Mouse (Mus musculus): ENCODE data around the gene Cbx5. TPM values are rescaled to one million over a fixed set of nuclear protein-coding genes. Genes with fewer than 3 reads are reported as not detected.

Cbx5 gene
- polyA plus RNA-seq (2012; rRNA removed), result 34.2 and 37.0 TPM in 2 replicates

- TF ChIP-seq CTCF (IDR thresholded peaks at IDR 0.05; ENCODE audit: borderline replicate concordance, control insufficient read depth, extremely low read depth, insufficient read depth, low read length, poor library complexity), result no peak
- peak; percentile 57; the same call in 1 of the 2 replicates for TF ChIP-seq POLR2A (IDR thresholded peaks at IDR 0.05; ENCODE audit: control insufficient read depth, extremely low read depth, insufficient read depth, low read length, poor library complexity)
- under 1% methylated on average over 39 of the region's 39 CpGs for WGBS
- peak within 1 kb of the TSS; percentile 84 for H3K4me3 ChIP-seq (ENCODE audit: control insufficient read depth, insufficient read depth, low read length)
- peak within 1 kb of the TSS; percentile 93 for H3K27ac ChIP-seq (ENCODE audit: control insufficient read depth, insufficient read depth, low read length)
- peaks cover 28% of the 10 kb centered on the region for H3K36me3 ChIP-seq (ENCODE audit: control insufficient read depth, insufficient read depth, low read length)
- H3K27me3 ChIP-seq (ENCODE audit: control insufficient read depth, insufficient read depth, low read length), result no peaks in the 10 kb centered on the region
- H3K4me1 ChIP-seq (replicated peaks; ENCODE audit: control insufficient read depth, insufficient read depth, low read length), result peaks cover 8% of the 10 kb centered on the region
- peak; percentile 95 for DNase-seq
Measured at GRCm38 (mm10) chr15:103239685-103240159, at the start of gene Cbx5. TSS of gene Cbx5 (minus strand) at chr15:103239816.

DNA sequence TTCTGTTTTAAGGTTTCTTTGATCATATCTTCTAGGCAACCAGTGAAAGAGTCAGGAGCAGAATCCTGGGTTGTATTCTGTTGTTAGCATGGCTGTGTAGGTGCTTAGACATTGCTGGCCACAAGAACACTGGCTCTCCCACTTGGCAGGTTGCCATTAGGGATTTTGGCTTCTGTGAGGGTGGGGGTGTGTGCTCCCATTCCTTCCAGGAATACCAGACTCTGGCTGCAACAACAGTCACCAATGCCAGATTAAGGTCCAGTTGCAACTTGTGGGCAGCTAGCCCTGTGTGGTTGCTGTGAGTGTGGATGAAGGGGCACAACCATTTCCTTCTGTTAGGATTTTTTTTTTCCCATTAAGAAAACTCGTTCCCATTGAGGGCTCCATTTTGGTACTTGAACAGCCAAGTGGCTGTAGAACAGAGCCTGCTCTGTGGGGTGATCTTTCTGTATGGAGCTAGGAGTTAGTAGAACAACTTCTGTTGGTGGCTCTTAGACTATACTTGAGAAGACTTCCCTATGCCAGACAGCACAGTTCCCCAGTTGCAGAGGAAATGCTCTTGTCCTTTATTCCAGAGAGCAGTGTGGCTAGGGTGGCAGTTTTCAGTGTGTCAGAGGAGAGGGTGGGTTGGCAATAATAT, 46.3 kb upstream of the Cbx5 start:
- Histone ChIP-seq H3K27me3 (ENCODE audit: control insufficient read depth, insufficient read depth, low read length) (no peaks in the 10 kb centered on the region), H3K4me3 (ENCODE audit: control insufficient read depth, insufficient read depth, low read length) (no peak overlapping the region), H3K36me3 (ENCODE audit: control insufficient read depth, insufficient read depth, low read length) (peaks cover 8% of the 10 kb centered on the region), H3K27ac (ENCODE audit: control insufficient read depth, insufficient read depth, low read length) (no peak overlapping the region), H3K4me1 (replicated peaks; ENCODE audit: control insufficient read depth, insufficient read depth, low read length) (no peaks in the 10 kb centered on the region)
- DNase-seq, result no peak
- TF ChIP-seq CTCF (IDR thresholded peaks at IDR 0.05; ENCODE audit: borderline replicate concordance, control insufficient read depth, extremely low read depth, insufficient read depth, low read length, poor library complexity) (no peak), POLR2A (IDR thresholded peaks at IDR 0.05; ENCODE audit: control insufficient read depth, extremely low read depth, insufficient read depth, low read length, poor library complexity) (no peak)
- 39% methylated on average over 1 of the region's 1 CpGs for WGBS

- TF ChIP-seq CTCF (IDR thresholded peaks at IDR 0.05; ENCODE audit: borderline replicate concordance, control insufficient read depth, extremely low read depth, insufficient read depth, low read length, poor library complexity) (no peak), POLR2A (IDR thresholded peaks at IDR 0.05; ENCODE audit: control insufficient read depth, extremely low read depth, insufficient read depth, low read length, poor library complexity) (no peak)
- H3K4me1 ChIP-seq (replicated peaks; ENCODE audit: control insufficient read depth, insufficient read depth, low read length), result no peaks in the 10 kb centered on the region
- WGBS, result 80% methylated on average over 2 of the region's 2 CpGs
- no peaks in the 10 kb centered on the region for H3K27me3 ChIP-seq (ENCODE audit: control insufficient read depth, insufficient read depth, low read length)
- DNase-seq, result no peak
- no peak overlapping the region for H3K4me3 ChIP-seq (ENCODE audit: control insufficient read depth, insufficient read depth, low read length)
- no peak overlapping the region for H3K27ac ChIP-seq (ENCODE audit: control insufficient read depth, insufficient read depth, low read length)
- peaks cover 3% of the 10 kb centered on the region; the same call in 1 of the 2 replicates for H3K36me3 ChIP-seq (ENCODE audit: control insufficient read depth, insufficient read depth, low read length)
Measured at GRCm38 (mm10) chr15:103284647-103285046, 45.0 kb upstream of the Cbx5 start.

DNA sequence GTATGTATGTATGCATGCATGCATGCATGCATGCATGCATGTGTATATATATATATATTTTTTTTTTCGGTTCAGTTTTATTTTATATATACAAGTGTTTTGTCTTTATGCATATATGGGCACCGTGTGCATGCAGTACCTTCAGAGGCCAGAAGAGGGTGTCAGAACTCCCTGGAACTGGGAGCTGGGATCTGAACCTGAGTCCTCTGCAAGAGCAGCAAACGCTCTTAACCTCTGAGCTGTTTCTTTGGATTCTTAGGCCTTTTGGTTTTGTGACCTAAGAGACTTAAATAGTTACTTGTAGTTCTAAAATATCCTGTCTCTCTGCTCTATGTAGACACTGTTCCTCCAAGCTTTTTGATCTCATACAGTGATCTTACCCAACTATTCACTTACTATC, 44.5 kb upstream of the Cbx5 start:
- Histone ChIP-seq H3K4me3 (ENCODE audit: control insufficient read depth, insufficient read depth, low read length) (no peak overlapping the region), H3K27me3 (ENCODE audit: control insufficient read depth, insufficient read depth, low read length) (no peaks in the 10 kb centered on the region), H3K27ac (ENCODE audit: control insufficient read depth, insufficient read depth, low read length) (no peak overlapping the region), H3K36me3 (ENCODE audit: control insufficient read depth, insufficient read depth, low read length) (peaks cover 3% of the 10 kb centered on the region; the same call in 1 of the 2 replicates), H3K4me1 (replicated peaks; ENCODE audit: control insufficient read depth, insufficient read depth, low read length) (no peaks in the 10 kb centered on the region)
- DNase-seq, result peak; percentile 35
- TF ChIP-seq POLR2A (IDR thresholded peaks at IDR 0.05; ENCODE audit: control insufficient read depth, extremely low read depth, insufficient read depth, low read length, poor library complexity) (no peak), CTCF (IDR thresholded peaks at IDR 0.05; ENCODE audit: borderline replicate concordance, control insufficient read depth, extremely low read depth, insufficient read depth, low read length, poor library complexity) (no peak)
- 80% methylated on average over 3 of the region's 3 CpGs for WGBS

GRCm38 (mm10) chr15:103281465-103282205, 42.0 kb upstream of the Cbx5 start:
- DNase-seq, result no peak
- no peak for TF ChIP-seq CTCF (IDR thresholded peaks at IDR 0.05; ENCODE audit: borderline replicate concordance, control insufficient read depth, extremely low read depth, insufficient read depth, low read length, poor library complexity)
- no peak for TF ChIP-seq POLR2A (IDR thresholded peaks at IDR 0.05; ENCODE audit: control insufficient read depth, extremely low read depth, insufficient read depth, low read length, poor library complexity)
- 91% methylated on average over 3 of the region's 3 CpGs for WGBS
- Histone ChIP-seq H3K4me1 (replicated peaks; ENCODE audit: control insufficient read depth, insufficient read depth, low read length) (no peaks in the 10 kb centered on the region), H3K4me3 (ENCODE audit: control insufficient read depth, insufficient read depth, low read length) (no peak overlapping the region), H3K36me3 (ENCODE audit: control insufficient read depth, insufficient read depth, low read length) (no peaks in the 10 kb centered on the region), H3K27ac (ENCODE audit: control insufficient read depth, insufficient read depth, low read length) (no peak overlapping the region), H3K27me3 (ENCODE audit: control insufficient read depth, insufficient read depth, low read length) (no peaks in the 10 kb centered on the region)

DNA sequence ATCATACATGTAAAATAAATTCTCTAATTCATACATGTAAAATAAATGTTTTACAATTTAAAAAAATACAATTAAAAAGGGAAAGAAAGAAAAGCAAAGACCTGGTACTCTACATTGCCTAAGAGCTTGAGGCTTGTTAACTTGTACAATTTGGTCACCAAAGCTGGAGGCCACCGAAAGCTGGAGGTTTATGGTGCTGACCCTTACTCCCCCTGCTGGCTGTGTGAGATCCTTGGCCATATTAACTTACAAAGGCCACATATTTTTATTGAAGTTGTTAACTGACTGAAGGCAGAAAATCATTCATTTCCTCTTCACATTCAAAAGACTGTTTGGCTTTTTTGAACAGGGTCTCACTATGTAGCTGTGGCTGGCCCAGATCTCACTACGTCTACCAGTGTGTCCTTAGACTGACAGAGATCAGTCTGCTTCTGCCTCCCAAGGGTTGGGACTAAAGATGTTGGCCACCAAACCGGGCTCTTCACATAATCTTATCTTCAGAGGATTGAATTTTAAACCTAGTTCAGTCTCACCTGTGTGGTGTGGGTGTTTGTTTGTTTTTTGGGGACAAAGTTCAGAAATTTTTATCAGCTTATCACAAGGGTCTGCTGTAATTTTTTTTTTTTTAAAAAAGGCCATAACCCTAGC, 41.3 kb upstream of the Cbx5 start:
- H3K27me3 ChIP-seq (ENCODE audit: control insufficient read depth, insufficient read depth, low read length), result no peaks in the 10 kb centered on the region
- 65% methylated on average over 3 of the region's 3 CpGs for WGBS
- H3K27ac ChIP-seq (ENCODE audit: control insufficient read depth, insufficient read depth, low read length), result no peak overlapping the region
- TF ChIP-seq CTCF (IDR thresholded peaks at IDR 0.05; ENCODE audit: borderline replicate concordance, control insufficient read depth, extremely low read depth, insufficient read depth, low read length, poor library complexity), result no peak
- no peak for TF ChIP-seq POLR2A (IDR thresholded peaks at IDR 0.05; ENCODE audit: control insufficient read depth, extremely low read depth, insufficient read depth, low read length, poor library complexity)
- DNase-seq, result peak; percentile 22
- no peaks in the 10 kb centered on the region for H3K36me3 ChIP-seq (ENCODE audit: control insufficient read depth, insufficient read depth, low read length)
- no peaks in the 10 kb centered on the region for H3K4me1 ChIP-seq (replicated peaks; ENCODE audit: control insufficient read depth, insufficient read depth, low read length)
- H3K4me3 ChIP-seq (ENCODE audit: control insufficient read depth, insufficient read depth, low read length), result no peak overlapping the region
